Mouse (Mus musculus) CH12.LX (cell line): ENCODE data around the gene Mpped1. TPM values are rescaled to one million over a fixed set of nuclear protein-coding genes. Genes with fewer than 3 reads are reported as not detected.

Experiments
- DNase-seq: peaks from one replicate; pipeline ENCODE4 v3.0.0-alpha.2; 2013; ENCODE audit errors: extremely low read depth
- H3K27ac ChIP-seq: 2 replicates; pipeline ENCODE4 v1.5.1; 2012; ENCODE audit warnings: low read depth, mild to moderate bottlenecking, control low read depth, moderate library complexity; ENCODE audit not compliant: insufficient read depth
- H3K27me3 ChIP-seq: replicated peaks from 2 replicates; pipeline ENCODE3; 2012; ENCODE audit warnings: inconsistent platforms
- H3K36me3 ChIP-seq, 2 experiments: replicated peaks in 1 of 2; 2 replicates each; pipeline versions ENCODE3 to v1.6.1; 2012; ENCODE audit warnings: inconsistent platforms in 1 of 2, low read length in 1 of 2, mild to moderate bottlenecking in 1 of 2, mixed read lengths in 1 of 2, moderate library complexity in 1 of 2; ENCODE audit not compliant: control insufficient read depth in 1 of 2, insufficient read depth in 1 of 2
- H3K4me1 ChIP-seq, 2 experiments: 2 replicates each; pipeline ENCODE4 v1.6.1; 2012; ENCODE audit warnings: inconsistent platforms in 1 of 2, moderate library complexity in 1 of 2; ENCODE audit not compliant: insufficient read depth in 2 of 2, control insufficient read depth in 1 of 2
- H3K4me2 ChIP-seq: 2 replicates; pipeline ENCODE4 v1.6.1; 2012; ENCODE audit warnings: low read depth, mild to moderate bottlenecking, control low read depth; ENCODE audit not compliant: poor library complexity, insufficient read depth, severe bottlenecking
- H3K4me3 ChIP-seq, 3 experiments: fragments of 150-350 bp in 1 of 3; sonication (generic) in 1 of 3; replicated peaks in 1 of 3; 2 replicates each; pipeline versions ENCODE3 to v1.5.1; 2011 to 2012; ENCODE audit warnings: low read depth in 2 of 3, low read length in 2 of 3, mild to moderate bottlenecking in 2 of 3, moderate library complexity in 2 of 3, control low read depth in 1 of 3, improper control_type of control experiment in 1 of 3, inconsistent platforms in 1 of 3, mixed read lengths in 1 of 3; ENCODE audit not compliant: poor library complexity in 1 of 3
- H3K79me2 ChIP-seq: replicated peaks from 2 replicates; pipeline ENCODE4 v1.6.1; 2012; ENCODE audit warnings: mild to moderate bottlenecking, moderate library complexity; ENCODE audit not compliant: control insufficient read depth, poor library complexity, insufficient read depth, severe bottlenecking; ENCODE audit errors: extremely low read depth
- H3K9ac ChIP-seq: 2 replicates; pipeline ENCODE4 v1.6.1; 2012; ENCODE audit warnings: low read depth, mild to moderate bottlenecking, control low read depth, moderate library complexity; ENCODE audit not compliant: insufficient read depth
- H3K9me3 ChIP-seq: replicated peaks from 2 replicates; pipeline ENCODE3; 2012; ENCODE audit warnings: low read length, inconsistent platforms, mixed read lengths
- BHLHE40 ChIP-seq: IDR thresholded peaks from 2 replicates; pipeline ENCODE4 v1.6.1; 2011; ENCODE audit warnings: mild to moderate bottlenecking, low read depth, low read length, improper control_type of control experiment
- E2F4 ChIP-seq: IDR thresholded peaks from 2 replicates; pipeline ENCODE4 v1.6.1; 2011; ENCODE audit warnings: low read depth, low read length, improper control_type of control experiment; ENCODE audit not compliant: insufficient replicate concordance
- ELF1 ChIP-seq: IDR thresholded peaks from 2 replicates; pipeline ENCODE4 v1.6.1; 2014; ENCODE audit warnings: low read depth, mild to moderate bottlenecking, inconsistent platforms, low read length, improper control_type of control experiment
- IRF4 ChIP-seq: IDR thresholded peaks from 2 replicates; pipeline ENCODE4 v1.6.1; 2014; ENCODE audit warnings: low read depth, mild to moderate bottlenecking, inconsistent platforms, low read length, improper control_type of control experiment
- JUN ChIP-seq: IDR thresholded peaks from 2 replicates; pipeline ENCODE4 v1.6.1; 2011; ENCODE audit warnings: low read depth, mild to moderate bottlenecking, low read length, improper control_type of control experiment, moderate library complexity; ENCODE audit not compliant: insufficient read depth
- JUND ChIP-seq: conservative IDR thresholded peaks from 2 replicates; pipeline ENCODE4 v1.6.1; 2011; ENCODE audit warnings: low read depth, low read length, improper control_type of control experiment
- KAT2A ChIP-seq: IDR thresholded peaks from 2 replicates; pipeline ENCODE4 v1.6.1; 2012; ENCODE audit warnings: low read length, improper control_type of control experiment, inconsistent platforms; ENCODE audit not compliant: insufficient replicate concordance
- MAX ChIP-seq: IDR thresholded peaks from 2 replicates; pipeline ENCODE4 v1.6.1; 2011; ENCODE audit warnings: low read length, improper control_type of control experiment
- MAZ ChIP-seq: IDR thresholded peaks from 2 replicates; pipeline ENCODE4 v1.6.1; 2012; ENCODE audit warnings: low read depth, mild to moderate bottlenecking, inconsistent platforms, low read length, improper control_type of control experiment, moderate library complexity
- MEF2A ChIP-seq: IDR thresholded peaks from 2 replicates; pipeline ENCODE4 v1.6.1; 2014; ENCODE audit warnings: low read depth, mild to moderate bottlenecking, inconsistent platforms, low read length, improper control_type of control experiment, borderline replicate concordance
- MXI1 ChIP-seq: IDR thresholded peaks from 2 replicates; pipeline ENCODE4 v1.6.1; 2011; ENCODE audit warnings: mild to moderate bottlenecking, low read depth, low read length, improper control_type of control experiment
- MYC ChIP-seq: IDR thresholded peaks from 2 replicates; pipeline ENCODE4 v1.6.1; 2011; ENCODE audit warnings: low read depth, mild to moderate bottlenecking, improper control_type of control experiment, low read length
- NELFE ChIP-seq: IDR thresholded peaks from 2 replicates; pipeline ENCODE4 v1.6.1; 2011; ENCODE audit warnings: low read depth, low read length, improper control_type of control experiment
- NRF1 ChIP-seq: IDR thresholded peaks from 2 replicates; pipeline ENCODE4 v1.6.1; 2014; ENCODE audit warnings: low read depth, mild to moderate bottlenecking, inconsistent platforms, low read length, improper control_type of control experiment, moderate library complexity
- PAX5 ChIP-seq: IDR thresholded peaks from 2 replicates; pipeline ENCODE4 v1.6.1; 2012; ENCODE audit warnings: low read length, inconsistent platforms, mixed read lengths
- RAD21 ChIP-seq: IDR thresholded peaks from 2 replicates; pipeline ENCODE4 v1.6.1; 2011; ENCODE audit warnings: low read depth, mild to moderate bottlenecking, low read length, improper control_type of control experiment, moderate library complexity
- RCOR1 ChIP-seq: conservative IDR thresholded peaks from 2 replicates; pipeline ENCODE4 v1.6.1; 2012; ENCODE audit warnings: low read depth, mild to moderate bottlenecking, inconsistent platforms, low read length, improper control_type of control experiment
- SIN3A ChIP-seq: IDR thresholded peaks from 2 replicates; pipeline ENCODE4 v1.6.1; 2012; ENCODE audit warnings: low read length, improper control_type of control experiment, inconsistent platforms
- ZMIZ1 ChIP-seq: IDR thresholded peaks from 2 replicates; pipeline ENCODE4 v1.6.1; 2012; ENCODE audit warnings: low read depth, mild to moderate bottlenecking, inconsistent platforms, low read length, improper control_type of control experiment
- dilution Hi-C: fragments of 300-500 bp; cut with MboI; formaldehyde crosslinking; loops from 2 replicates; pipeline ENCODE4 v1.14.3; 2020; ENCODE audit warnings: low sequenced_read_pairs; ENCODE audit not compliant: extremely low pct_unique_long_range_greater_than_20kb, extremely low pct_ligation_motif_present
- in situ Hi-C: fragments of 300-500 bp; cut with MboI; formaldehyde crosslinking; loops from 3 replicates; pipeline ENCODE4 v1.14.3; 2019; ENCODE audit warnings: low sequenced_read_pairs, low pct_ligation_motif_present, low pct_unique_long_range_greater_than_20kb, mixed read lengths
- polyA plus RNA-seq: library from polyadenylated mRNA; unstranded; fragments of >175 nt; gene quantifications from 2 replicates; pipeline ENCODE4 v1.2.1, GENCODE M21; 2012; ENCODE audit warnings: low read depth; ENCODE audit not compliant: insufficient read length
- total RNA-seq, 2 experiments: library from RNA; depleted of rRNA; stranded (reverse); fragments of 300-350 nt in 1 of 2; fragments of >200 nt in 1 of 2; gene quantifications; 2 replicates each; pipeline ENCODE4 v1.2.3; 2012 to 2014

Gene Mpped1
- total and polyA plus RNA-seq, 3 experiments: 0.07 to 0.42 TPM; not detected in 1

DNA sequence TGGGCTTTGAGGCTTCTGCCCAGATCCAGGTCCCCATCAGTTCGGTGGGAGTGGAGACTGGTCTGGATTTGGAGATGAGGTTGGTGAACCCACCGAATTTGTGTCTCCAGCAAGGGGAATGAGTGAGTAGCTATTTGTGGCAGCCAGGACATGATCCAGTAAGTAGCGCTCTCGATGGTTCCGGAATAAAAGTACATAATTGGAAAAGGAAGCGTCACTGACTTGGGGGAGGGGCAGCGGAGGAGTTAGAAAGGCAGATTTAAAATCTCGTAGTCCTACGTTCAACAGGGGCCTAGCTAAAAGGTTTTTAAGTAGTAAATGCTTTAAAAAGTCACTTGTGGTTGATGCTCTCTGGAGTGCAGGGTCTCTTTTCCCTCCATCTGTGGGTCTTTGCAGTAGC lies 5.5 kb downstream of the Mpped1 start:
- Histone ChIP-seq H3K36me3 (no peaks in the 10 kb centered on the region), H3K27me3 (peaks cover 75% of the 10 kb centered on the region), H3K9me3 (peaks cover 3% of the 10 kb centered on the region), H3K79me2 (no peaks in the 10 kb centered on the region), H3K27ac (no peak overlapping the region), H3K4me1 (0 out of 4 replicates have a peak, but pooled peaks cover 0 to 2% of the 10 kb centered on the region in 2 experiments), H3K9ac (no peak overlapping the region), H3K4me2 (no peak overlapping the region), H3K4me3 (no peak overlapping the region)
- TF ChIP-seq NRF1: no peak
- no peak for TF ChIP-seq MXI1
- TF ChIP-seq IRF4: no peak
- no peak for TF ChIP-seq RCOR1
- no peak for TF ChIP-seq JUN
- no peak for TF ChIP-seq BHLHE40
- no peak for TF ChIP-seq MEF2A
- no peak for TF ChIP-seq JUND
- TF ChIP-seq E2F4: no peak
- TF ChIP-seq MAX: no peak
- no peak for TF ChIP-seq RAD21
- no peak for TF ChIP-seq MYC
- TF ChIP-seq ELF1: no peak
- TF ChIP-seq MAZ: no peak
- in situ Hi-C loops: no loop called here
- dilution Hi-C loops: no loop called here
- no peak for DNase-seq

- TF ChIP-seq SIN3A: no peak
- TF ChIP-seq KAT2A: no peak
- TF ChIP-seq RAD21: no peak
- no peak for TF ChIP-seq RCOR1
- TF ChIP-seq NELFE: no peak
- TF ChIP-seq JUND: no peak
- no peak for TF ChIP-seq PAX5
- no peak for TF ChIP-seq ZMIZ1
- no peak overlapping the region for H3K9ac ChIP-seq
- no peak overlapping the region for H3K27ac ChIP-seq
- no peaks in the 10 kb centered on the region for H3K36me3 ChIP-seq
- no peaks in the 10 kb centered on the region for H3K79me2 ChIP-seq
- in situ Hi-C loops: no loop called here
- no peaks in the 10 kb centered on the region for H3K9me3 ChIP-seq
- H3K27me3 ChIP-seq: peaks cover 88% of the 10 kb centered on the region
- no peak overlapping the region for H3K4me2 ChIP-seq
- DNase-seq: no peak
- H3K4me3 ChIP-seq: no peak overlapping the region
- H3K4me1 ChIP-seq: 0 out of 4 replicates have a peak, but pooled peaks cover 0 to 2% of the 10 kb centered on the region in 2 experiments
- dilution Hi-C loops: no loop called here
Observed at GRCm38 (mm10) chr15:83789046-83789445, 9.8 kb downstream of the Mpped1 start.
